Mouse (Mus musculus) intestine, embryonic 16.5 days (tissue): ENCODE measurements around the gene D330020A13Rik. TPM values are rescaled to one million over a fixed set of nuclear protein-coding genes. Genes with fewer than 3 reads are reported as not detected.

Experiments used
- ATAC-seq: fragments of 200-750 bp; cut with Nextera tagmentation; 2 replicates; pipeline ENCODE4 v1.8.0; 2017; ENCODE audit warnings: moderate TSS enrichment, moderate library complexity
- H3K27ac ChIP-seq: fragments of 300-500 bp; sonication (generic); 2 replicates; pipeline ENCODE4 v1.5.1; 2014; ENCODE audit warnings: mild to moderate bottlenecking, low read length
- H3K27me3 ChIP-seq: fragments of 300-500 bp; sonication (generic); replicated peaks from 2 replicates; pipeline ENCODE4 v1.6.1; 2014; ENCODE audit warnings: low read length, control low read depth, mixed read lengths; ENCODE audit not compliant: control insufficient read depth, insufficient read depth
- H3K36me3 ChIP-seq: fragments of 300-500 bp; sonication (generic); 2 replicates; pipeline ENCODE4 v1.6.1; 2014; ENCODE audit warnings: low read length, control low read depth; ENCODE audit not compliant: control insufficient read depth, insufficient read depth
- H3K4me1 ChIP-seq: fragments of 300-500 bp; sonication (generic); 2 replicates; pipeline ENCODE4 v1.6.1; 2014; ENCODE audit warnings: low read length, control low read depth, mixed read lengths; ENCODE audit not compliant: control insufficient read depth, insufficient read depth
- H3K4me2 ChIP-seq: fragments of 300-500 bp; sonication (generic); 2 replicates; pipeline ENCODE4 v1.6.1; 2014; ENCODE audit warnings: low read depth, low read length, control low read depth
- H3K4me3 ChIP-seq: fragments of 300-500 bp; sonication (generic); 2 replicates; pipeline ENCODE4 v1.5.1; 2014; ENCODE audit warnings: mild to moderate bottlenecking, low read length
- H3K9ac ChIP-seq: fragments of 300-500 bp; sonication (generic); 2 replicates; pipeline ENCODE4 v1.6.1; 2014; ENCODE audit warnings: low read depth, low read length
- H3K9me3 ChIP-seq: fragments of 300-500 bp; sonication (generic); 2 replicates; pipeline ENCODE4 v1.6.1; 2016; ENCODE audit warnings: low read length, control low read depth; ENCODE audit not compliant: control insufficient read depth
- WGBS: fragments of 180-500 bp; shearing (Covaris S2); extraction: QIAGEN DNeasy Blood & Tissue Kit; methylation state at CpG from one replicate; pipeline ENCODE4 v1.1.7; 2014; 5-methylcytosine and 5-hydroxymethylcytosine counted together
- polyA plus RNA-seq: library from polyadenylated mRNA; unstranded; fragments of >200 nt; fragmentation: Nextera tagmentation; extraction: Ambion mirVana; gene quantifications from 2 replicates; pipeline ENCODE4 v1.2.1, GENCODE M21; 2015

Gene D330020A13Rik
- 0.23 and 0.43 TPM in 2 replicates for polyA plus RNA-seq

GRCm38 (mm10) chr6:120294056-120294784 is at the start of gene D330020A13Rik, which contains the start of gene B4galnt3:
Gene D330020A13Rik (plus strand): TSS chr6:120294364.
Gene B4galnt3 (minus strand): TSS chr6:120294559.
- WGBS = under 1% methylated on average over 76 of the region's 79 CpGs
- H3K27me3 ChIP-seq = no peaks in the 10 kb centered on the region; the same call in 1 of the 2 replicates
- ATAC-seq = peak; percentile 85
- peak within 1 kb of the TSS; percentile 61 for H3K4me3 ChIP-seq
- no peaks in the 10 kb centered on the region for H3K36me3 ChIP-seq
- peaks cover 7% of the 10 kb centered on the region; the same call in 1 of the 2 replicates for H3K4me1 ChIP-seq
- no peaks in the 10 kb centered on the region for H3K9me3 ChIP-seq
- H3K4me2 ChIP-seq = peak within 1 kb of the TSS; percentile 97
- H3K27ac ChIP-seq = peak within 1 kb of the TSS; percentile 65
- H3K9ac ChIP-seq = peak within 1 kb of the TSS; percentile 73

- Histone ChIP-seq H3K27ac (no peak overlapping the region), H3K4me3 (no peak overlapping the region), H3K9ac (no peak overlapping the region), H3K4me2 (no peak overlapping the region), H3K36me3 (no peaks in the 10 kb centered on the region), H3K4me1 (peaks cover 11% of the 10 kb centered on the region; the same call in 1 of the 2 replicates), H3K9me3 (no peaks in the 10 kb centered on the region), H3K27me3 (no peaks in the 10 kb centered on the region)
- 78% methylated on average over 5 of the region's 5 CpGs for WGBS
- ATAC-seq = no peak
Measured at GRCm38 (mm10) chr6:120246676-120247075, 47.5 kb upstream of the D330020A13Rik start.

GRCm38 (mm10) chr6:120249831-120250230 is 44.3 kb upstream of the D330020A13Rik start:
- Histone ChIP-seq H3K27me3 (no peaks in the 10 kb centered on the region), H3K27ac (no peak overlapping the region), H3K9me3 (no peaks in the 10 kb centered on the region), H3K4me1 (peaks cover 7% of the 10 kb centered on the region; the same call in 1 of the 2 replicates), H3K4me2 (no peak overlapping the region), H3K36me3 (no peaks in the 10 kb centered on the region), H3K9ac (no peak overlapping the region), H3K4me3 (no peak overlapping the region)
- WGBS = 68% methylated on average over 5 of the region's 5 CpGs
- ATAC-seq = no peak

- Histone ChIP-seq H3K9me3 (no peaks in the 10 kb centered on the region), H3K4me3 (no peak overlapping the region), H3K9ac (no peak overlapping the region), H3K36me3 (no peaks in the 10 kb centered on the region), H3K4me1 (peaks cover 14% of the 10 kb centered on the region; the same call in 1 of the 2 replicates), H3K4me2 (0 out of 2 replicates have a peak overlapping the region, but pooled peaks have one; percentile 4), H3K27ac (peak overlapping the region; percentile 66), H3K27me3 (no peaks in the 10 kb centered on the region)
- peak; percentile 92 for ATAC-seq
- WGBS = 58% methylated on average over 7 of the region's 7 CpGs
Measured at GRCm38 (mm10) chr6:120251010-120251409, 43.2 kb upstream of the D330020A13Rik start.

GRCm38 (mm10) chr6:120252741-120253140 is 41.4 kb upstream of the D330020A13Rik start:
- Histone ChIP-seq H3K9ac (no peak overlapping the region), H3K27ac (no peak overlapping the region), H3K4me3 (no peak overlapping the region), H3K4me1 (peaks cover 18% of the 10 kb centered on the region; the same call in 1 of the 2 replicates), H3K9me3 (no peaks in the 10 kb centered on the region), H3K27me3 (no peaks in the 10 kb centered on the region), H3K36me3 (no peaks in the 10 kb centered on the region), H3K4me2 (no peak overlapping the region)
- no peak for ATAC-seq
- WGBS = 80% methylated on average over 2 of the region's 2 CpGs

- Histone ChIP-seq H3K27me3 (no peaks in the 10 kb centered on the region), H3K27ac (peak overlapping the region; percentile 61), H3K36me3 (no peaks in the 10 kb centered on the region), H3K9me3 (no peaks in the 10 kb centered on the region), H3K4me1 (peaks cover 18% of the 10 kb centered on the region; the same call in 1 of the 2 replicates), H3K4me2 (0 out of 2 replicates have a peak overlapping the region, but pooled peaks have one; percentile 17), H3K9ac (no peak overlapping the region), H3K4me3 (no peak overlapping the region)
- 34% methylated on average over 4 of the region's 4 CpGs for WGBS
- peak; percentile 55 for ATAC-seq
Measured at GRCm38 (mm10) chr6:120254640-120255039, 39.5 kb upstream of the D330020A13Rik start.

GRCm38 (mm10) chr6:120255144-120255543 is 39.0 kb upstream of the D330020A13Rik start:
- Histone ChIP-seq H3K9ac (no peak overlapping the region), H3K4me2 (0 out of 2 replicates have a peak overlapping the region, but pooled peaks have one; percentile 17), H3K4me1 (peaks cover 16% of the 10 kb centered on the region; the same call in 1 of the 2 replicates), H3K9me3 (no peaks in the 10 kb centered on the region), H3K4me3 (no peak overlapping the region), H3K36me3 (no peaks in the 10 kb centered on the region), H3K27ac (peak overlapping the region; percentile 61), H3K27me3 (no peaks in the 10 kb centered on the region)
- WGBS = 43% methylated on average over 4 of the region's 4 CpGs
- ATAC-seq = peak; percentile 27; the same call in 1 of the 2 replicates

- no peak overlapping the region for H3K4me2 ChIP-seq
- peaks cover 12% of the 10 kb centered on the region; the same call in 1 of the 2 replicates for H3K4me1 ChIP-seq
- ATAC-seq = no peak
- no peak overlapping the region for H3K4me3 ChIP-seq
- WGBS = 76% methylated on average over 12 of the region's 12 CpGs
- no peaks in the 10 kb centered on the region for H3K27me3 ChIP-seq
- no peak overlapping the region for H3K9ac ChIP-seq
- no peaks in the 10 kb centered on the region for H3K9me3 ChIP-seq
- no peaks in the 10 kb centered on the region for H3K36me3 ChIP-seq
- peak overlapping the region; percentile 61; the same call in 1 of the 2 replicates for H3K27ac ChIP-seq
Measured at GRCm38 (mm10) chr6:120255701-120256100, 38.5 kb upstream of the D330020A13Rik start.

- 65% methylated on average over 5 of the region's 5 CpGs for WGBS
- H3K27ac ChIP-seq = no peak overlapping the region
Measured at GRCm38 (mm10) chr6:120256431-120256935, 37.7 kb upstream of the D330020A13Rik start.

More at GRCm38 (mm10) chr6:120256431-120256935, 37.7 kb upstream of the D330020A13Rik start:
- H3K9ac ChIP-seq = no peak overlapping the region
- H3K9me3 ChIP-seq = no peaks in the 10 kb centered on the region
- no peak for ATAC-seq
- H3K27me3 ChIP-seq = no peaks in the 10 kb centered on the region
- H3K36me3 ChIP-seq = no peaks in the 10 kb centered on the region
- H3K4me1 ChIP-seq = peaks cover 12% of the 10 kb centered on the region; the same call in 1 of the 2 replicates
- H3K4me2 ChIP-seq = no peak overlapping the region
- no peak overlapping the region for H3K4me3 ChIP-seq
